Mouse (Mus musculus): ENCODE data around the gene Gm4353. TPM values are rescaled to one million over a fixed set of nuclear protein-coding genes. Genes with fewer than 3 reads are reported as not detected.

Gm4353 gene
- total and polyA plus RNA-seq, 3 experiments = 0.51 to 1.7 (median 1.3) TPM

- Histone ChIP-seq H3K27ac (0 out of 2 replicates have a peak overlapping the region, but pooled peaks have one; percentile 11), H3K36me3 (ENCODE audit: control insufficient read depth, insufficient read depth, low read length) (no peaks in the 10 kb centered on the region), H3K27me3 (ENCODE audit: control insufficient read depth, insufficient read depth, low read length) (peaks cover 2% of the 10 kb centered on the region; the same call in 1 of the 2 replicates), H3K4me3 (peak overlapping the region; percentile 51), H3K4me1 (ENCODE audit: control insufficient read depth, insufficient read depth, low read length) (no peaks in the 10 kb centered on the region), H3K9ac (ENCODE audit: low read depth, low read length) (peak overlapping the region; percentile 43), H3K79me2 (replicated peaks; ENCODE audit: control insufficient read depth, insufficient read depth, low read length) (no peaks in the 10 kb centered on the region)
- DNase-seq = peak; percentile 85 to 88
- peak; percentile 97 for TF ChIP-seq CTCF (IDR thresholded peaks at IDR 0.05)
- TF ChIP-seq EP300 (IDR thresholded peaks at IDR 0.05; ENCODE audit: insufficient read depth, low read depth, low read length) = peak; percentile 79; the same call in 1 of the 2 replicates
- no peak for TF ChIP-seq POLR2A (IDR thresholded peaks at IDR 0.05; ENCODE audit: insufficient read depth, low read depth, low read length)
- intact Hi-C loops (cut with DNase I) = loop anchor here (1.0 to 10.0 kb wide), 6 partner anchors 315 to 1118 kb away; no protein-coding TSS in a partner anchor
- under 1% methylated on average over 48 of the region's 48 CpGs for WGBS
Observed at GRCm38 (mm10) chr7:116039538-116040466, 44.6 kb downstream of the Gm4353 start.

DNA sequence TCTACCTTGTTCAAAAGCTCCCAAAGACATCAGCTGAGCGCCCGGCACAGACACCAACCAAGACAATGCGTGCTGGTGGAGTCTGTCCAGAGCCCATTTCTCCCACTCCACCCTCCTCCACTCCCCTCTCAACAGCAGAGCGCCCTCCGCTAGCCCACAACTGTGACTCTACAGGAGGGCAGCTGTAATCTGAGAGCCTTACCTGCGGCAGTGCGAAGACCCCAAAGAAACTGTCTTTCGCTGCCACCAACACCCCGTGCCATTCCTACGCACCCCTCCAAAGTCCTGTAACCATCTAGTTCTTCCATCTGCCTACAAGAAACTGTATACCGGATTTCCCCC is 45.3 kb downstream of the Gm4353 start, which contains the start of gene 1110004F10Rik:
TSS of gene 1110004F10Rik (plus strand) at position 202 of the 342 bp plus-strand sequence.
- no peaks in the 10 kb centered on the region for H3K36me3 ChIP-seq (ENCODE audit: control insufficient read depth, insufficient read depth, low read length)
- peaks cover 2% of the 10 kb centered on the region; the same call in 1 of the 2 replicates for H3K27me3 ChIP-seq (ENCODE audit: control insufficient read depth, insufficient read depth, low read length)
- no peaks in the 10 kb centered on the region for H3K79me2 ChIP-seq (replicated peaks; ENCODE audit: control insufficient read depth, insufficient read depth, low read length)
- H3K4me3 ChIP-seq = peak within 1 kb of the TSS; percentile 51
- 0 out of 2 replicates have a peak within 1 kb of the TSS, but pooled peaks have one; percentile 11 for H3K27ac ChIP-seq
- peak within 1 kb of the TSS; percentile 43 for H3K9ac ChIP-seq (ENCODE audit: low read depth, low read length)
- DNase-seq = peak in 1 of 2 experiments; percentile 27
- H3K4me1 ChIP-seq (ENCODE audit: control insufficient read depth, insufficient read depth, low read length) = no peaks in the 10 kb centered on the region
- intact Hi-C loops (cut with DNase I) = loop anchor here (10.0 kb wide), 3 partner anchors 314 to 614 kb away; no protein-coding TSS in a partner anchor
- 4% methylated on average over 11 of the region's 11 CpGs for WGBS
- TF ChIP-seq EP300 (IDR thresholded peaks at IDR 0.05; ENCODE audit: insufficient read depth, low read depth, low read length) = no peak
- no peak for TF ChIP-seq POLR2A (IDR thresholded peaks at IDR 0.05; ENCODE audit: insufficient read depth, low read depth, low read length)
- TF ChIP-seq CTCF (IDR thresholded peaks at IDR 0.05) = no peak

DNA sequence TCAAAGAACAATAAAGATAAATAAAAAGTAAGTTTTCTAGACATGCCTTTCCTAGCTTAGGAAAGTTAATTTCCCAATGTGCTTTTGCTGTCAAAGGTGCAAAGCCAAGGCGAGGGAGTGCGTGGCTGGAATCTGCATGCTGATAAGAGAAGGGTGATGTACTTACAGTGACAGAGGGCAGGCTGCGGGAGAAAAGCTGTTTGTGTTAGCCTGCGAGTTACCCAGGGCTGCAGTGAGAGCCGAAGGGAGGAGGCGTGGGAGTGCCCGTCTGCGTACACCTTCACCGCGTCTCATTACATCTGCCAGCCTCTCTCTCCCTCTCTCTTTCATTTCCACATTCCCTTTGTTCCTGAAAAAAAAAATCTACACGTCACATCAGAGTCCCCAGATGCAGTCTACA is 45.9 kb downstream of the Gm4353 start, which contains the start of gene Sox6:
TSS of gene Sox6 (minus strand) at position 286 of the 400 bp plus-strand sequence.
- H3K9ac ChIP-seq (ENCODE audit: low read depth, low read length) = no peak within 1 kb of the TSS; the same call in 1 of the 2 replicates
- no peaks in the 10 kb centered on the region for H3K4me1 ChIP-seq (ENCODE audit: control insufficient read depth, insufficient read depth, low read length)
- H3K27ac ChIP-seq = no peak within 1 kb of the TSS
- peaks cover 4% of the 10 kb centered on the region; the same call in 1 of the 2 replicates for H3K27me3 ChIP-seq (ENCODE audit: control insufficient read depth, insufficient read depth, low read length)
- peak; percentile 17 to 20 for DNase-seq
- H3K36me3 ChIP-seq (ENCODE audit: control insufficient read depth, insufficient read depth, low read length) = no peaks in the 10 kb centered on the region
- 8% methylated on average over 11 of the region's 11 CpGs for WGBS
- H3K79me2 ChIP-seq (replicated peaks; ENCODE audit: control insufficient read depth, insufficient read depth, low read length) = no peaks in the 10 kb centered on the region
- intact Hi-C loops (cut with DNase I) = loop anchor here (10.0 kb wide), 3 partner anchors 314 to 614 kb away; no protein-coding TSS in a partner anchor
- H3K4me3 ChIP-seq = peak within 1 kb of the TSS; percentile 51
- TF ChIP-seq EP300 (IDR thresholded peaks at IDR 0.05; ENCODE audit: insufficient read depth, low read depth, low read length) (no peak), CTCF (IDR thresholded peaks at IDR 0.05) (no peak), POLR2A (IDR thresholded peaks at IDR 0.05; ENCODE audit: insufficient read depth, low read depth, low read length) (no peak)

DNA sequence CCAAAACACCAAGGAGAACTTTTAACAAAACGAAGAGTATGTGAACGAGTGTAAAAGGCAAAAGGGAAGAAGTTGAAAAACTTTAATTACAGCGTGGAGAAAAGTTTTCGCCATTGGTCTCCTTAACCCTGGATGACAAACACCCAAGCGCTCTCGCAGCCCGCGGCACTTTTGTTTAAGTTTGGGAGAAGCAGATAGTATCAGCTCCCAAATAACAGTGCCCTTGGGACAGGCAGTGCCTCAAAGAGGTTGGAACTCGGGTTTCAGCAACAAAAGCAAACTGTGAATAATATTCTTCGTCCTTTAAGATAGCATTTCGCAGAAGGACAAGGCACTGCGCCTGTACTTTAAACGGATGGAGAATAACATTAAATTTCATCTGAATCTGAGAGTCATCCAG is 46.4 kb downstream of the Gm4353 start:
- intact Hi-C loops (cut with DNase I) = loop anchor here (10.0 kb wide), 3 partner anchors 313 to 613 kb away; no protein-coding TSS in a partner anchor
- H3K4me3 ChIP-seq = no peak overlapping the region
- H3K79me2 ChIP-seq (replicated peaks; ENCODE audit: control insufficient read depth, insufficient read depth, low read length) = no peaks in the 10 kb centered on the region
- H3K9ac ChIP-seq (ENCODE audit: low read depth, low read length) = no peak overlapping the region
- H3K27me3 ChIP-seq (ENCODE audit: control insufficient read depth, insufficient read depth, low read length) = peaks cover 4% of the 10 kb centered on the region; the same call in 1 of the 2 replicates
- H3K27ac ChIP-seq = no peak overlapping the region
- H3K4me1 ChIP-seq (ENCODE audit: control insufficient read depth, insufficient read depth, low read length) = no peaks in the 10 kb centered on the region
- no peak for TF ChIP-seq CTCF (IDR thresholded peaks at IDR 0.05)
- no peak for TF ChIP-seq EP300 (IDR thresholded peaks at IDR 0.05; ENCODE audit: insufficient read depth, low read depth, low read length)
- TF ChIP-seq POLR2A (IDR thresholded peaks at IDR 0.05; ENCODE audit: insufficient read depth, low read depth, low read length) = no peak
- DNase-seq = no peak
- H3K36me3 ChIP-seq (ENCODE audit: control insufficient read depth, insufficient read depth, low read length) = no peaks in the 10 kb centered on the region
- 25% methylated on average over 13 of the region's 13 CpGs for WGBS

DNA sequence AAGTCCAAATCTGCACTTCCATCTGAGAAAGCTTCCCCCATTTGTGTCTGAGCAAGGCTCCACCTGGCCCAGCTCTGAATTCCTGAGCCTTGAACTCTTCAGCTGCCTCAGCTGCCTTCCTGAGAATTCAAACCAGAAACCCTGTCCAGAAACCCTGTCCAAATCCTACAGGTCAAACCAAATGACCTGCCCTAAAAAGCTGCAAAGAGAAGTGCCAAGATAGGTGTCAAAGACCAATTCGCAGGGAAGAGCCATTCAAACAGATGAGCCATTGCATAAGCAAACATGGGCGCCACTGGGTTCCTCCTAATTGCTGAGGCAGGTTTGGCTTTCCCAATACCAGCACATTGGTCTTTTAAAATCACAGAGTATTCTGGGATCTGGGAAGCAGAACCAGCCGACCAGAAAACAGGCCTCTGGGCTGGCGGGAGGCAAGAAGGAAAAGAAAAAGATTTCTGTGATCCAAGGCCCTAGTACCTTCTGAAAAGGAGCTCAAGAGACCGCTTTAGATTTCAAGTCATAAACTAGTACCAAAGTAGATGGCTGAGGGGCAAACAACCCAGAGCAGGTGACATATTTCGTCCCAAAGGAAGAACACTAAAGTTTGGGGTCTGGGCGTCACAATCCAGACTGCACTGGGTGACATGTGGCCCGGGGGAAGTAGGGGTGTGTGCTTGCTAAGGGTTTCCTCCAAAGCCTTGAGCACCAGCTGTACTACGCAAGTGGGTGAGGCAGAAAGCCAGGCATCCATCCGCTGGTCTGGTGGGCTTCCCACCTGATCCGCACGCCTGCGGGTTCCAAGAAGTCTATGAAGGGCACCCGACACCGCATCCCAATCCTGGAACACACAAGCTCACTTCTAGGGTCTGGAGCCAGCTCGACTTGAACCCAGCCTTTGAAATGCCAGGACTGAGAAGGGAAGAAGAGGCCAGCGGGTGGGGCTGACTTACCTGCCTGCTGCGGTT is 47.6 kb downstream of the Gm4353 start:
- peak in 1 of 2 experiments; percentile 16 for DNase-seq
- WGBS = 72% methylated on average over 18 of the region's 18 CpGs
- Histone ChIP-seq H3K79me2 (replicated peaks; ENCODE audit: control insufficient read depth, insufficient read depth, low read length) (no peaks in the 10 kb centered on the region), H3K36me3 (ENCODE audit: control insufficient read depth, insufficient read depth, low read length) (no peaks in the 10 kb centered on the region), H3K27me3 (ENCODE audit: control insufficient read depth, insufficient read depth, low read length) (peaks cover 4% of the 10 kb centered on the region), H3K4me3 (no peak overlapping the region), H3K27ac (no peak overlapping the region), H3K4me1 (ENCODE audit: control insufficient read depth, insufficient read depth, low read length) (no peaks in the 10 kb centered on the region), H3K9ac (ENCODE audit: low read depth, low read length) (no peak overlapping the region)
- TF ChIP-seq POLR2A (IDR thresholded peaks at IDR 0.05; ENCODE audit: insufficient read depth, low read depth, low read length) = no peak
- no peak for TF ChIP-seq CTCF (IDR thresholded peaks at IDR 0.05)
- TF ChIP-seq EP300 (IDR thresholded peaks at IDR 0.05; ENCODE audit: insufficient read depth, low read depth, low read length) = no peak
- intact Hi-C loops (cut with DNase I) = loop anchor here (10.0 kb wide), 3 partner anchors 312 to 612 kb away; no protein-coding TSS in a partner anchor

Measured in heart, adult 2 months (tissue).